ENCODE assay signal across 24 mouse cellular contexts in genomic region chr1:106100611-106101010, GRCm38 (mm10).
"Had no signal": no experiment of that assay in that cellular context is flagged by ENCODE, and none has a peak within 500 bp of the region (broad histone marks: within the 10 kb centered on the region; RNA-seq: fewer than 3 reads in every experiment).

No protein-coding gene starts in this region.

- H3K27me3 ChIP-seq: heart, embryonic 12.5 days; hindbrain, embryonic 13.5 days; intestine, embryonic 15.5 days; limb, embryonic 12.5 days had no signal

- DNase-seq: gastrocnemius, adult 2 months; gastrocnemius, postnatal 10 days; gastrocnemius, postnatal 25 days; heart, adult 2 months; heart, postnatal 10 days; heart, postnatal 4 days; kidney, adult 18-20 months; kidney, adult 8-10 months; kidney, postnatal 10 days; kidney, postnatal 25 days; kidney, postnatal 4 days; liver had no signal

- H3K9me3 ChIP-seq: heart, embryonic 10.5 days; heart, embryonic 12.5 days; hindbrain, embryonic 13.5 days; intestine, embryonic 15.5 days; limb, embryonic 10.5 days; limb, embryonic 12.5 days had no signal

- H3K36me3 ChIP-seq: heart, embryonic 10.5 days; heart, embryonic 12.5 days; hindbrain, embryonic 13.5 days; intestine, embryonic 15.5 days; limb, embryonic 10.5 days; limb, embryonic 12.5 days had no signal

- H3K9ac ChIP-seq: heart, embryonic 12.5 days; hindbrain, embryonic 13.5 days; intestine, embryonic 15.5 days; limb, embryonic 12.5 days had no signal

- H3K27ac ChIP-seq: gastrocnemius, adult 2 months; heart, adult 2 months; heart, embryonic 10.5 days; hindbrain, embryonic 13.5 days; intestine, embryonic 15.5 days; layer of hippocampus, adult 2 months; left cerebral cortex, adult 2 months; limb, embryonic 10.5 days; limb, embryonic 12.5 days had no signal

- H3K4me2 ChIP-seq: heart, embryonic 12.5 days; hindbrain, embryonic 13.5 days; intestine, embryonic 15.5 days; limb, embryonic 12.5 days; liver, embryonic 11.5 days had no signal

- ATAC-seq: hindbrain, embryonic 16.5 days; inflammation-experienced regulatory T-cells, adult 6 months; intestine, embryonic 15.5 days; intestine, postnatal 0 days had no signal

- H3K4me3 ChIP-seq: gastrocnemius, adult 2 months; heart, adult 2 months; heart, embryonic 10.5 days; heart, embryonic 12.5 days; hindbrain, embryonic 13.5 days; intestine, embryonic 15.5 days; layer of hippocampus, adult 2 months; left cerebral cortex, adult 2 months; limb, embryonic 10.5 days; limb, embryonic 12.5 days had no signal

- H3K4me1 ChIP-seq: heart, embryonic 10.5 days; heart, embryonic 12.5 days; intestine, embryonic 15.5 days; limb, embryonic 10.5 days; limb, embryonic 12.5 days had no signal
